Mouse (Mus musculus) Patski (cell line): ENCODE results near the gene Slc6a18. TPM values are rescaled to one million over a fixed set of nuclear protein-coding genes. Genes with fewer than 3 reads are reported as not detected.

ENCODE experiments used
- ATAC-seq: fragments of 100-300 bp; one replicate; pipeline ENCODE4 v1.8.0; 2021
- CTCF ChIA-PET: fragments of 350-600 bp; sonication (Branson Sonifier 250); formaldehyde crosslinking; loops from one replicate; lab custom pipeline; 2022; ENCODE audit warnings: inconsistent platforms; lab: Charles Lee
- POLR2A ChIA-PET: fragments of 350-600 bp; sonication (Branson Sonifier 250); formaldehyde crosslinking; loops from one replicate; lab custom pipeline; 2022; ENCODE audit warnings: antibody characterized with exemption, inconsistent platforms; lab: Charles Lee
- DNase-seq: peaks from one replicate; pipeline ENCODE4 v3.0.0-alpha.2; 2011; ENCODE audit warnings: low read depth, low spot score
- H3K27me3 ChIP-seq: fragments of 371-371 bp; one replicate; pipeline ENCODE4 v1.5.1; 2021
- CTCF ChIP-seq: fragments of 100-300 bp; IDR thresholded peaks from one replicate; pipeline ENCODE4 v1.5.1; 2021
- in situ Hi-C: fragments of 300-500 bp; cut with MboI; formaldehyde crosslinking; loops from 3 replicates; pipeline ENCODE4 v1.11.1; 2018; ENCODE audit warnings: low pct_unique_long_range_greater_than_20kb, mixed read lengths
- polyA plus RNA-seq: library from polyadenylated mRNA; unstranded; gene quantifications from one replicate; pipeline ENCODE4 v1.2.3, GENCODE M21; 2021

Slc6a18 gene
- polyA plus RNA-seq, 1 experiment from 2014 or later = 23.7 TPM

- in situ Hi-C loops = loop anchor here (5.0 kb wide), 3 partner anchors 46 to 266 kb away; no protein-coding TSS in a partner anchor
- no peak for TF ChIP-seq CTCF
- DNase-seq = no peak
- CTCF ChIA-PET = interaction anchor here (0.7 to 6.5 kb wide), 20 partner anchors 8 to 84 kb away, joined by 3 to 196 read pairs (median 4); partner anchors contain the start of genes Slc6a18 and Slc6a19
- POLR2A ChIA-PET = interaction anchor here (0.5 to 2.4 kb wide), 5 partner anchors 10 to 159 kb away, joined by 3 to 10 read pairs (median 3); no protein-coding TSS in a partner anchor
- ATAC-seq = no peak
- no peaks in the 10 kb centered on the region for H3K27me3 ChIP-seq
These were observed 15.5 kb upstream of the Slc6a18 start for GRCm38 (mm10) chr13:73693333-73693732.

GRCm38 (mm10) chr13:73692249-73692868, 14.5 kb upstream of the Slc6a18 start:
- peak; percentile 99 for ATAC-seq
- CTCF ChIA-PET = interaction anchor here (0.6 to 6.5 kb wide), 31 partner anchors 9 to 263 kb away, joined by 3 to 196 read pairs (median 4); partner anchors contain the start of genes Slc6a18 and Slc6a19
- TF ChIP-seq CTCF = no peak
- H3K27me3 ChIP-seq = no peaks in the 10 kb centered on the region
- in situ Hi-C loops = loop anchor here (5.0 kb wide), 3 partner anchors 45 to 265 kb away; no protein-coding TSS in a partner anchor
- POLR2A ChIA-PET = interaction anchor here (0.5 to 2.4 kb wide), 5 partner anchors 9 to 268 kb away, joined by 3 to 10 read pairs (median 4); no protein-coding TSS in a partner anchor
- DNase-seq = peak; percentile 100

GRCm38 (mm10) chr13:73688934-73689333, 11.1 kb upstream of the Slc6a18 start:
- POLR2A ChIA-PET = interaction anchor here (1.4 kb wide), 1 partner anchor 41 kb away, joined by 5 read pairs; no protein-coding TSS in a partner anchor
- ATAC-seq (no peak), DNase-seq (no peak)
- TF ChIP-seq CTCF = no peak
- in situ Hi-C loops = no loop called here
- no peaks in the 10 kb centered on the region for H3K27me3 ChIP-seq
- CTCF ChIA-PET = interaction anchor here (2.0 to 2.4 kb wide), 2 partner anchors 10 to 42 kb away, joined by 4 to 12 read pairs; partner anchors contain the start of gene Slc6a18

DNA sequence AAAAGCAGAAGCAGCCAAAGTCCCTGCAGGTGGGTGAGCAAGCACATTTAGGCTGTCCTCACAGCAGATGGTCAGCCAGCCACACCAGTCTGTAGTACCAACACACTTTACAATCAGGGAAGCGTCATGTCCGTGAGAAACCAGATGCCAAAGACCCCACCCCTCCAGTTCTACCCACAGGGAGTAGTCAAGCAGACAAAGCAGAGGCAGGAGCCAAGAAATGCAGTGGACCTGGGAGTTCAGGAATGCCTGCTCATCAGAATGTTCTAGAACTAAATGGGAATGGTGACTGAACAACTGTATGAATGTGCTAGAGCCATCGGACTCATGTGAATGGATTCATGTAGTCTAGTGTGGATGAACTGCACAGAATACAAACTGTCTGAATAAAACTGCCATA, 9.8 kb upstream of the Slc6a18 start:
- peak; percentile 3 for ATAC-seq
- DNase-seq = peak; percentile 65
- ChIA-PET CTCF (interaction anchor here (2.0 kb wide), 1 partner anchor 9 kb away, joined by 4 read pairs; the partner anchor contains the start of gene Slc6a18), POLR2A (interaction anchor here (0.6 kb wide), 1 partner anchor 27 kb away, joined by 3 read pairs; no protein-coding TSS in a partner anchor)
- H3K27me3 ChIP-seq = no peaks in the 10 kb centered on the region
- TF ChIP-seq CTCF = no peak
- in situ Hi-C loops = no loop called here

DNA sequence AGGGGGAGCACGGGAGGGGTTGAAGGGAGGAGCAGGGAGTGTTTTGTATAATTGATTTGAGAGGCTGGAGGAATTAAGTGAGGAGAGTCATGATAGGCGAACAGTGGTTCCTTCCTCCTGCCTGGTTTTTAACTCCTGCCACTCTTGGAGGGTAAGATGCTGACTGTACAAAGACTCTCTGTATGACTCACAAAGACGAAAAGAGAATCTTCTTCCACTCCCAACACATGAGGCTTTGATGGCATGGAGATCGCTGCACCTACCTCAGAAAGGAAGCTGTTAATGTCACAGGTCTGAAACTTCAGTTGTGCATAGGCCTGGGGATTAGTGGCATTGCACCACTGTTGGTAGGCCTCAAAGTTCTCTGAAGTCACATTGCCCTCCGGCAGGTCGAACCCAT, 7.7 kb upstream of the Slc6a18 start:
- H3K27me3 ChIP-seq = no peaks in the 10 kb centered on the region
- no peak for TF ChIP-seq CTCF
- POLR2A ChIA-PET = no interaction called here
- in situ Hi-C loops = no loop called here
- ATAC-seq (no peak), DNase-seq (no peak)
- CTCF ChIA-PET = interaction anchor here (0.8 to 1.6 kb wide), 3 partner anchors 11 to 38 kb away, joined by 3 to 4 read pairs (median 4); no protein-coding TSS in a partner anchor

- ATAC-seq = no peak
- CTCF ChIA-PET = interaction anchor here (0.9 to 3.1 kb wide), 9 partner anchors 8 to 58 kb away, joined by 3 to 20 read pairs (median 3); no protein-coding TSS in a partner anchor
- in situ Hi-C loops = no loop called here
- POLR2A ChIA-PET = interaction anchor here (1.5 kb wide), 1 partner anchor 36 kb away, joined by 5 read pairs; no protein-coding TSS in a partner anchor
- DNase-seq = peak; percentile 42
- H3K27me3 ChIP-seq = no peaks in the 10 kb centered on the region
- no peak for TF ChIP-seq CTCF
These were observed 6.6 kb upstream of the Slc6a18 start for GRCm38 (mm10) chr13:73684412-73684811.

GRCm38 (mm10) chr13:73683682-73684081, 5.9 kb upstream of the Slc6a18 start:
- in situ Hi-C loops = no loop called here
- no peak for DNase-seq
- ChIA-PET POLR2A (interaction anchor here (1.5 to 1.7 kb wide), 2 partner anchors 9 to 35 kb away, joined by 4 to 5 read pairs; no protein-coding TSS in a partner anchor), CTCF (interaction anchor here (0.9 to 3.1 kb wide), 9 partner anchors 9 to 58 kb away, joined by 3 to 20 read pairs (median 3); no protein-coding TSS in a partner anchor)
- TF ChIP-seq CTCF = no peak
- no peak for ATAC-seq
- no peaks in the 10 kb centered on the region for H3K27me3 ChIP-seq

DNA sequence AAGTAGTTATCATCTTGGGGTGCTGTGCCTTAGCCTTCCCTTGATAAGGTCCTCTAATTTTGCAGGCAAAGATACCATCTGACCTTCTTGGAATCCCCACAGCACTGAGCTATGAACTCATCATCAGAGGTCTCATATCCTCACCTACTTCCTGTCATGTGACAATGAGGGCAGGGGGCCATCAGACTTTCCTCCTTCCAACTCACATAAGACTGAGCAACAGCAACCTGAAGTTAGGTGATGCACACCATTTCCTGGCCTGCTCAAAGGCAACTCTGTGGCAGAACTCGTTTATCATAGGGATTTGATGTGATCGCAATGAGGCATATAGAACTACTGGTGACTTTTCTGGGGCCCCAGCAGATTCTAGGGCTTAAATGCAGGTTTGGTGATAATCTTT, 4.4 kb upstream of the Slc6a18 start:
- no peak for TF ChIP-seq CTCF
- ChIA-PET POLR2A (interaction anchor here (1.7 kb wide), 1 partner anchor 10 kb away, joined by 4 read pairs; no protein-coding TSS in a partner anchor), CTCF (interaction anchor here (1.3 to 3.1 kb wide), 3 partner anchors 10 to 36 kb away, joined by 3 to 20 read pairs (median 4); no protein-coding TSS in a partner anchor)
- DNase-seq (no peak), ATAC-seq (no peak)
- H3K27me3 ChIP-seq = no peaks in the 10 kb centered on the region
- in situ Hi-C loops = no loop called here

GRCm38 (mm10) chr13:73680394-73680793, 2.6 kb upstream of the Slc6a18 start:
- ChIA-PET POLR2A (interaction anchor here (0.9 to 1.2 kb wide), 2 partner anchors 13 to 30 kb away, joined by 3 read pairs; no protein-coding TSS in a partner anchor), CTCF (interaction anchor here (1.4 to 6.0 kb wide), 4 partner anchors 12 to 34 kb away, joined by 3 to 54 read pairs (median 13); no protein-coding TSS in a partner anchor)
- in situ Hi-C loops = no loop called here
- peak; percentile 98 for ATAC-seq
- peak; percentile 91 for DNase-seq
- no peak for TF ChIP-seq CTCF
- H3K27me3 ChIP-seq = no peaks in the 10 kb centered on the region

DNA sequence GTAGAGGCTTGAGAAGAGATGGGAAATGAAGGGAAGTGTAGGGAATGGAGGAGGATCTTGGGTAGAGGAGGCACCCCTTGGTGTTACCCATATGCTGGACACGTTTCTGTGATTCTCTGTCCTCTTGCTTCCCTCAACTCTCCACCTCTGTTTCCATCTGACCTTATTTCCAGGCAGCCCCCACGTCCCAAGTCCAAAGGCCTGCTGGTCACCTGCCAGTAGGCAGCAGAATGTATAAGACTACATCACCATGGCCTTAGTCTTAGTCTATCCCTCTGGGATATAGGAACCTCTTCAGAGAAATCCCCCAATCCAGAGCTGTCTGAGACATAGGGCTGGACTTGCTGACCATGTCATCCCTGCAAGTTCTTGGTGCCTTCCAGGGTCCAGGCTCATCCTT, 1.5 kb upstream of the Slc6a18 start:
- no peak for TF ChIP-seq CTCF
- DNase-seq (no peak), ATAC-seq (no peak)
- in situ Hi-C loops = no loop called here
- POLR2A ChIA-PET = no interaction called here
- no peaks in the 10 kb centered on the region for H3K27me3 ChIP-seq
- CTCF ChIA-PET = interaction anchor here (0.8 to 6.0 kb wide), 5 partner anchors 9 to 32 kb away, joined by 3 to 54 read pairs (median 5); no protein-coding TSS in a partner anchor
